13 mouse cellular contexts compared by ENCODE assay signal in genomic region chr9:113157474-113158076, GRCm38 (mm10).
DNase-seq lines count a peak whose midpoint lies in the region; ATAC-seq and TF ChIP-seq lines count a peak whose summit lies in the region.
"Had no signal": no experiment of that assay in that cellular context is flagged by ENCODE, and none has a peak within 500 bp of the region (broad histone marks: within the 10 kb centered on the region; RNA-seq: fewer than 3 reads in every experiment).

No protein-coding gene starts in this region.

- no peak overlapping the region for H3K9ac ChIP-seq in embryonic facial prominence, embryonic 14.5 days (ENCODE audit: low read depth, low read length)
- H3K9ac ChIP-seq in limb, embryonic 14.5 days (ENCODE audit: low read depth, low read length, severe bottlenecking): no peak overlapping the region
- H3K9ac ChIP-seq: embryonic facial prominence, embryonic 15.5 days; liver, postnatal 0 days; neural tube, embryonic 15.5 days had no signal

- no peaks in the 10 kb centered on the region for H3K36me3 ChIP-seq in embryonic facial prominence, embryonic 14.5 days (ENCODE audit: control insufficient read depth, insufficient read depth, low read length)
- H3K36me3 ChIP-seq in limb, embryonic 14.5 days (ENCODE audit: control insufficient read depth, insufficient read depth, low read length): no peaks in the 10 kb centered on the region
- H3K36me3 ChIP-seq: embryonic facial prominence, embryonic 15.5 days; neural tube, embryonic 15.5 days had no signal

- TF ChIP-seq POLR2A in limb, embryonic 14.5 days (IDR thresholded peaks at IDR 0.05; ENCODE audit: borderline replicate concordance, extremely low read depth, insufficient read depth, insufficient read length): no peak

- peak; percentile 76; the same call in 1 of the 2 replicates for ATAC-seq in embryonic facial prominence, embryonic 14.5 days (ENCODE audit: low read depth)
- peak; percentile 65; the same call in 1 of the 2 replicates for ATAC-seq in limb, embryonic 14.5 days (ENCODE audit: low FRiP score, low read depth)
- ATAC-seq: liver, postnatal 0 days had no signal

- no peak overlapping the region for H3K4me3 ChIP-seq in embryonic facial prominence, embryonic 14.5 days (ENCODE audit: low read depth, low read length)
- no peak overlapping the region for H3K4me3 ChIP-seq in limb, embryonic 14.5 days (replicated peaks; ENCODE audit: low read length)
- H3K4me3 ChIP-seq: embryonic facial prominence, embryonic 15.5 days; neural tube, embryonic 15.5 days had no signal

- H3K4me1 ChIP-seq in embryonic facial prominence, embryonic 14.5 days (ENCODE audit: control insufficient read depth, insufficient read depth, low read length): no peaks in the 10 kb centered on the region
- no peaks in the 10 kb centered on the region for H3K4me1 ChIP-seq in limb, embryonic 14.5 days (ENCODE audit: control insufficient read depth, insufficient read depth, low read length)
- H3K4me1 ChIP-seq: embryonic facial prominence, embryonic 15.5 days had no signal

- H3K27ac ChIP-seq in embryonic facial prominence, embryonic 14.5 days (replicated peaks; ENCODE audit: low read depth, low read length): no peak overlapping the region
- no peak overlapping the region for H3K27ac ChIP-seq in limb, embryonic 14.5 days (replicated peaks; ENCODE audit: low read depth, low read length)
- H3K27ac ChIP-seq: embryonic facial prominence, embryonic 15.5 days; neural tube, embryonic 15.5 days had no signal

- H3K27me3 ChIP-seq in embryonic facial prominence, embryonic 14.5 days (replicated peaks; ENCODE audit: control insufficient read depth, insufficient read depth, low read length): no peaks in the 10 kb centered on the region
- H3K27me3 ChIP-seq in limb, embryonic 14.5 days (ENCODE audit: control insufficient read depth, insufficient read depth, low read length): no peaks in the 10 kb centered on the region
- H3K27me3 ChIP-seq: embryonic facial prominence, embryonic 15.5 days; neural tube, embryonic 15.5 days had no signal

- 0 out of 2 replicates have a peak overlapping the region, but pooled peaks have one; percentile 2 for H3K4me2 ChIP-seq in embryonic facial prominence, embryonic 14.5 days (ENCODE audit: low read depth, low read length)
- peak overlapping the region; percentile 31 for H3K4me2 ChIP-seq in limb, embryonic 14.5 days (replicated peaks; ENCODE audit: low read depth, low read length, severe bottlenecking)
- H3K4me2 ChIP-seq: embryonic facial prominence, embryonic 15.5 days; neural tube, embryonic 15.5 days had no signal

- 54% methylated on average over 17 of the region's 17 CpGs for WGBS in embryonic facial prominence, embryonic 14.5 days
- WGBS in limb, embryonic 14.5 days: 42% methylated on average over 17 of the region's 17 CpGs

- DNase-seq in cerebellum, postnatal 14 days: peak; percentile 46 to 52
- no peak for DNase-seq in cerebellum, postnatal 4 days (ENCODE audit: low spot score in 2 of 2)
- DNase-seq in layer of hippocampus, adult 11-12 months (ENCODE audit: low spot score): peak; percentile 28
- no peak for DNase-seq in layer of hippocampus, postnatal 25 days (ENCODE audit: extremely low spot score in 1 of 2, low spot score in 1 of 2)
- DNase-seq in embryonic facial prominence, embryonic 14.5 days (ENCODE audit: low spot score): peak; percentile 23
- DNase-seq in limb, embryonic 14.5 days (ENCODE audit: low spot score): peak; percentile 52
- no peak for DNase-seq in T-cell, adult 2 months (ENCODE audit: low spot score)
- DNase-seq in MN1 (ENCODE audit: low spot score): no peak
- DNase-seq: gastrocnemius, postnatal 14 days; liver, postnatal 0 days; spleen, adult 18-20 months had no signal

- no peaks in the 10 kb centered on the region for H3K9me3 ChIP-seq in embryonic facial prominence, embryonic 14.5 days (ENCODE audit: control insufficient read depth, low read length)
- no peaks in the 10 kb centered on the region for H3K9me3 ChIP-seq in limb, embryonic 14.5 days (ENCODE audit: control insufficient read depth, low read length)
- H3K9me3 ChIP-seq: embryonic facial prominence, embryonic 15.5 days; neural tube, embryonic 15.5 days had no signal

Comparison
In these comparisons a context has a peak if more than half of its experiments do, and no peak if none do; other contexts are left out.
1. DNase-seq: peak in cerebellum, postnatal 14 days (2 of 2), layer of hippocampus, adult 11-12 months (single experiment), embryonic facial prominence, embryonic 14.5 days (single experiment) and limb, embryonic 14.5 days (single experiment); none in cerebellum, postnatal 4 days (0 of 2), layer of hippocampus, postnatal 25 days (0 of 2), T-cell, adult 2 months (single experiment) and MN1 (single experiment).